Mouse (Mus musculus) heart, embryonic 16.5 days (tissue): ENCODE data around the gene Nat8f2. TPM values are rescaled to one million over a fixed set of nuclear protein-coding genes. Genes with fewer than 3 reads are reported as not detected.
"Not testable (repeated sequence)": the region's sequence is repeated elsewhere in the genome, so short reads cannot be mapped to it uniquely, and the experiment has no call there.

Experiments used
- ATAC-seq: fragments of 200-750 bp; cut with Nextera tagmentation; replicated peaks from 2 replicates; pipeline ENCODE4 v1.8.0; 2017; ENCODE audit warnings: moderate number of reproducible peaks; ENCODE audit not compliant: insufficient read depth, low FRiP score; ENCODE audit errors: extremely low read depth
- H3K27ac ChIP-seq: fragments of 300-500 bp; sonication (generic); 2 replicates; pipeline ENCODE4 v1.5.1; 2014; ENCODE audit warnings: mild to moderate bottlenecking, low read length, control low read depth, moderate library complexity
- H3K27me3 ChIP-seq: fragments of 300-500 bp; sonication (generic); 2 replicates; pipeline ENCODE4 v1.6.1; 2014; ENCODE audit warnings: low read length, mixed read lengths; ENCODE audit not compliant: control insufficient read depth, insufficient read depth
- H3K36me3 ChIP-seq: fragments of 300-500 bp; sonication (generic); 2 replicates; pipeline ENCODE4 v1.6.1; 2014; ENCODE audit not compliant: control insufficient read depth, insufficient read depth
- H3K4me1 ChIP-seq: fragments of 300-500 bp; sonication (generic); 2 replicates; pipeline ENCODE4 v1.6.1; 2014; ENCODE audit warnings: low read length, mixed read lengths; ENCODE audit not compliant: control insufficient read depth, insufficient read depth
- H3K4me2 ChIP-seq: fragments of 300-500 bp; sonication (generic); 2 replicates; pipeline ENCODE4 v1.6.1; 2014; ENCODE audit warnings: low read depth, mild to moderate bottlenecking, control low read depth, low read length
- H3K4me3 ChIP-seq: fragments of 300-500 bp; sonication (generic); 2 replicates; pipeline ENCODE4 v1.5.1; 2014; ENCODE audit warnings: mild to moderate bottlenecking, control low read depth, low read length
- H3K9ac ChIP-seq: fragments of 300-500 bp; sonication (generic); 2 replicates; pipeline ENCODE4 v1.6.1; 2014; ENCODE audit warnings: low read length, control low read depth
- H3K9me3 ChIP-seq: fragments of 300-500 bp; sonication (generic); replicated peaks from 2 replicates; pipeline ENCODE4 v1.6.1; 2016; ENCODE audit warnings: low read length; ENCODE audit not compliant: control insufficient read depth
- WGBS: fragments of 180-500 bp; shearing (Covaris S2); extraction: QIAGEN DNeasy Blood & Tissue Kit; methylation state at CpG from one replicate; pipeline ENCODE4 v1.1.7; 2014; 5-methylcytosine and 5-hydroxymethylcytosine counted together
- polyA plus RNA-seq: library from polyadenylated mRNA; unstranded; fragments of >200 nt; fragmentation: Nextera tagmentation; extraction: Ambion mirVana; gene quantifications from 2 replicates; pipeline ENCODE4 v1.2.1, GENCODE M21; 2015

The Nat8f2 gene
- polyA plus RNA-seq, 1 experiment from 2014 or later: not detected

GRCm38 (mm10) chr6:85836098-85836497 is 32.9 kb downstream of the Nat8f2 start:
- H3K36me3 ChIP-seq, ATAC-seq, H3K4me2 ChIP-seq, H3K27ac ChIP-seq, H3K9ac ChIP-seq, H3K9me3 ChIP-seq, H3K4me1 ChIP-seq, H3K4me3 ChIP-seq, H3K27me3 ChIP-seq: not testable (repeated sequence)
- WGBS: 77% methylated on average over 5 of the region's 5 CpGs

- H3K9me3 ChIP-seq, H3K4me3 ChIP-seq, H3K4me1 ChIP-seq, H3K27me3 ChIP-seq, H3K4me2 ChIP-seq, H3K36me3 ChIP-seq, ATAC-seq, H3K9ac ChIP-seq, H3K27ac ChIP-seq: not testable (repeated sequence)
- 59% methylated on average over 1 of the region's 2 CpGs for WGBS
Observed at GRCm38 (mm10) chr6:85835104-85835503, 33.9 kb downstream of the Nat8f2 start.

GRCm38 (mm10) chr6:85834504-85835100 is 34.4 kb downstream of the Nat8f2 start:
- not testable (repeated sequence) for H3K9me3 ChIP-seq, H3K9ac ChIP-seq, H3K27me3 ChIP-seq, H3K36me3 ChIP-seq, H3K4me3 ChIP-seq, H3K4me1 ChIP-seq, H3K4me2 ChIP-seq, H3K27ac ChIP-seq, ATAC-seq

GRCm38 (mm10) chr6:85831796-85832321 is 37.1 kb downstream of the Nat8f2 start, which contains the start of gene Nat8:
Gene Nat8 (minus strand): TSS chr6:85832082.
- 65% methylated on average over 7 of the region's 7 CpGs for WGBS
- no peak within 1 kb of the TSS for H3K4me2 ChIP-seq

GRCm38 (mm10) chr6:85829462-85829861 is 39.5 kb downstream of the Nat8f2 start:
- ATAC-seq: no peak
- Histone ChIP-seq H3K9me3 (no peaks in the 10 kb centered on the region), H3K4me3 (no peak overlapping the region), H3K9ac (no peak overlapping the region), H3K4me2 (no peak overlapping the region), H3K36me3 (no peaks in the 10 kb centered on the region), H3K4me1 (no peaks in the 10 kb centered on the region), H3K27me3 (no peaks in the 10 kb centered on the region), H3K27ac (no peak overlapping the region)
- 50% methylated on average over 1 of the region's 1 CpGs for WGBS

More at GRCm38 (mm10) chr6:85831796-85832321, 37.1 kb downstream of the Nat8f2 start, which contains the start of gene Nat8:
- no peaks in the 10 kb centered on the region for H3K4me1 ChIP-seq
- no peak for ATAC-seq
- no peaks in the 10 kb centered on the region for H3K9me3 ChIP-seq
- H3K4me3 ChIP-seq: no peak within 1 kb of the TSS
- no peak within 1 kb of the TSS for H3K9ac ChIP-seq
- H3K27me3 ChIP-seq: no peaks in the 10 kb centered on the region
- no peak within 1 kb of the TSS for H3K27ac ChIP-seq
- H3K36me3 ChIP-seq: no peaks in the 10 kb centered on the region

GRCm38 (mm10) chr6:85825886-85826285 is 43.1 kb downstream of the Nat8f2 start:
- no peaks in the 10 kb centered on the region for H3K9me3 ChIP-seq
- ATAC-seq: no peak
- no peak overlapping the region for H3K27ac ChIP-seq
- WGBS: 81% methylated on average over 2 of the region's 2 CpGs
- H3K36me3 ChIP-seq: no peaks in the 10 kb centered on the region
- no peak overlapping the region for H3K9ac ChIP-seq
- H3K4me1 ChIP-seq: no peaks in the 10 kb centered on the region
- H3K27me3 ChIP-seq: no peaks in the 10 kb centered on the region
- H3K4me3 ChIP-seq: no peak overlapping the region
- H3K4me2 ChIP-seq: no peak overlapping the region

- no peak overlapping the region for H3K4me2 ChIP-seq
- H3K4me1 ChIP-seq: no peaks in the 10 kb centered on the region
- no peak overlapping the region for H3K27ac ChIP-seq
- no peaks in the 10 kb centered on the region for H3K27me3 ChIP-seq
- no peak overlapping the region for H3K9ac ChIP-seq
- no peak overlapping the region for H3K4me3 ChIP-seq
- no peaks in the 10 kb centered on the region for H3K9me3 ChIP-seq
- no peak for ATAC-seq
- 88% methylated on average over 1 of the region's 1 CpGs for WGBS
- H3K36me3 ChIP-seq: no peaks in the 10 kb centered on the region
Observed at GRCm38 (mm10) chr6:85823382-85824090, 45.4 kb downstream of the Nat8f2 start.

- Histone ChIP-seq H3K36me3 (no peaks in the 10 kb centered on the region), H3K4me2 (no peak overlapping the region), H3K4me1 (no peaks in the 10 kb centered on the region), H3K9ac (no peak overlapping the region), H3K27me3 (no peaks in the 10 kb centered on the region), H3K27ac (no peak overlapping the region), H3K9me3 (no peaks in the 10 kb centered on the region), H3K4me3 (no peak overlapping the region)
- 79% methylated on average over 4 of the region's 4 CpGs for WGBS
- no peak for ATAC-seq
Observed at GRCm38 (mm10) chr6:85822286-85822685, 46.7 kb downstream of the Nat8f2 start.

GRCm38 (mm10) chr6:85820837-85821236 is 48.1 kb downstream of the Nat8f2 start, which contains the start of the genes Nat8f6 and Nat8f5:
Gene Nat8f6 (minus strand): TSS chr6:85820954.
Gene Nat8f5 (minus strand): TSS chr6:85820972.
- no peaks in the 10 kb centered on the region for H3K4me1 ChIP-seq
- no peak within 1 kb of the TSS for H3K9ac ChIP-seq
- H3K27ac ChIP-seq: no peak within 1 kb of the TSS
- no peak within 1 kb of the TSS for H3K4me2 ChIP-seq
- ATAC-seq: no peak
- no peaks in the 10 kb centered on the region for H3K9me3 ChIP-seq
- 75% methylated on average over 5 of the region's 5 CpGs for WGBS
- no peak within 1 kb of the TSS for H3K4me3 ChIP-seq
- H3K27me3 ChIP-seq: no peaks in the 10 kb centered on the region
- no peaks in the 10 kb centered on the region for H3K36me3 ChIP-seq
